Mouse (Mus musculus): ENCODE data around the gene Mvp.

Gene Mvp

DNA sequence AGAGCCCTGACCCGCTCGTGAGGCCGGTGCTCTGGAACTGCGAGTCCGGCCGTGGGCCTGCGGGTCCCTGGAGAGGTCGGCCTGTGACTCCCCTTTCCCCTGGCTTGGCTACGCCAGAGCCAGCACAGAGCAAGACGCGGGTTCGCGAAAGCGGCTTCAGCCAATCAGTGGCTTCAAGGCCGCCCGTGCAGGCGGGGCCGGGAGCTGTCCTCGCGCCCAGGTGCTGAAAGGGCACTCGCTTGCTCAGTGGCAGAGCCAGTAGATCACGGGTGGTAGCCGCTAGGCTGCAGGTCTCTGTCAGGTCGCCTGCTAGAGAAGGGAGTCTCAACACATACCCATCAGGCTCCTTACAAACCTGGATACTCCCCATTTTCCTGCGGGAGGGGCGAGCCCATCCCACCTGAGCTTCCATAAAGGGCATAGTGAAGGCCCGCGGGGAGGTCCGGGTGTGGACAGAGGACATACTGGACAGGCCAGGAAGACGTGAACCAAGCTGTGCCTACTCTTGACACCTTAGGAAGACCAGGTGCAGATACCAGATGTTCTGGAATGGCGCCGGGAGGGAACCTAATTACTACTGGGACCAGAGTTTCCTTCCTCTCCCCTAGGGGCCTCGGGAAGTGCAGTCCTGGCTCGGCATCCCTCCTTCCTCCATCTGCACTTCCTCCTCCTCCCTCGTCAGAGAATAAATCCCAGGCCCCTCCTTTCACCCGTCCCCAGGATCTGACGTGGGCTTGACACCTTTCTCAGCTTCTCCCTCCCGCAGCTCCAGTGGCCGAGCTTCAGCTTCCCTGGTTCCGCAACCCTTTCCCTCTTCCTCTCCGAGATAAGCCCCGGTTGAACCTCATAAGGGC, 64.4 kb downstream of the Mvp start, which contains the start of gene Sez6l2:
Sez6l2 (plus strand) TSS at position 771 of the 854 bp plus-strand sequence.
- DNase-seq (ENCODE audit: low spot score) = peak; percentile 97

GRCm38 (mm10) chr7:126949403-126949792, 65.0 kb downstream of the Mvp start, which contains the start of gene Asphd1:
Gene Asphd1 (minus strand): TSS chr7:126949582.
- no peak for DNase-seq (ENCODE audit: low spot score)

DNA sequence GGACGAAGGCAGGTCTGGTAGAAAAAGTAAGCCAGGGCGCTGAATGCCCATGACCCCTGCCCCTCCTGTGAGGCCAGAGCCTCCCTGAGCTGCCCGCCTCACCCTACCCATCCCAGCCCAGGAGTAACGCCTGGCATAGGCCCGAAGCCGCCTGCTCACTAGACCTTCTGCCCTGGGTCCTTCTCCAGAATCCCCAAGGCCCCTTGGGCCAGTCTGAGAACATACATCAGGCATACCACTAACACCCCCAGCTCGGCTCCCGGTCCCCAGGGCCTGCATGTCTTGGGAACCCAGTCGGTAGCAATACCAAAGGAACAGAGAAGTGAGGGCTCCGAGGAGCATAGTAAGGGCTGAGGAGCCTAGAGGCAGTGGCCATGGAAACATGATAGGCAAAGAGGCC, 65.8 kb downstream of the Mvp start:
- DNase-seq (ENCODE audit: low spot score) = no peak

DNA sequence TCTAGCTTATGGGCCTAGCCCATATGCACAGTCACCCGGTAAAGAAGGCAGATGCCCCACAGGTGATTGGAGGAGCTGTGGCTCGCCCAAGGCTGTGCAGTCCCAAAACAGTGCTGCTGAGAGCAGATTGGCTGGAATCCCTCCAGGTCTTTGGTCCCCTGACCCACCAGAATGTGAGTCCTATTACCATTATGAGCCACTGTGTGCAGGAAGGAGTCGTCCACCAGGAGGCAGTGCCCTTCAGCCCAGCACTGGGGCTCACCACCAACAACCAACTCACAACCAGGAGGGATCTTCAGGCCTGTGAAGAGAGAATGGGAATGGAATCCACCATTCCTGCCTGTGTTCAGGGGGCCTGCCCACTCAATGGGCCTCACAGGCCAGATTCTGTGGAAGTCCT, 67.9 kb downstream of the Mvp start:
- peak; percentile 68 for DNase-seq (ENCODE audit: low spot score)

DNA sequence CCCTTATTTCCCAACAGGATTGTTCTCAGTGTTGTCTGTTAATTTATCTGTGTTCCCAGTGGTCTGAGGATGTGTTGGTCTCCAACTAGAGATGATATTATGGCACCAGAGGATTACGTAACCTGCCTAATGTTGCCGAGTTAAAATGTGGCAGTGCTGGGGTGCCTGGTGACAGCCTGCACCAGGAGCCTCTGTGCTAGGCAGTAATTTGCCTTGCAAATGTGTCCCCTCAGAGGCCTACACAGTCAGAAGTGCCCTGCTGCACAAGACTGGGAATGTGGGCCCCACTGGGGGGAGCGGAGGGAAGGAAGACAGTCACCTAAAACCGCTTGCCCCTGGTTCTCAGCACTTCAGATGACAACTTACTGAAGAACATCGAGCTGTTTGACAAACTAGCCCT, 72.6 kb downstream of the Mvp start:
- no peak for DNase-seq (ENCODE audit: low spot score)

GRCm38 (mm10) chr7:126941171-126941570, 73.2 kb downstream of the Mvp start:
- no peak for DNase-seq (ENCODE audit: low spot score)
